Mouse (Mus musculus) spleen, postnatal 0 days (tissue): ENCODE measurements around the gene Gabrr2. TPM values are rescaled to one million over a fixed set of nuclear protein-coding genes. Genes with fewer than 3 reads are reported as not detected.

Source experiments
- polyA plus RNA-seq: library from polyadenylated mRNA; unstranded; fragments of >200 nt; fragmentation: Nextera tagmentation; extraction: Ambion mirVana; gene quantifications from 2 replicates; pipeline ENCODE4 v1.2.1, GENCODE M21; 2015

Gabrr2 gene
- polyA plus RNA-seq = not detected in 2 replicates

DNA sequence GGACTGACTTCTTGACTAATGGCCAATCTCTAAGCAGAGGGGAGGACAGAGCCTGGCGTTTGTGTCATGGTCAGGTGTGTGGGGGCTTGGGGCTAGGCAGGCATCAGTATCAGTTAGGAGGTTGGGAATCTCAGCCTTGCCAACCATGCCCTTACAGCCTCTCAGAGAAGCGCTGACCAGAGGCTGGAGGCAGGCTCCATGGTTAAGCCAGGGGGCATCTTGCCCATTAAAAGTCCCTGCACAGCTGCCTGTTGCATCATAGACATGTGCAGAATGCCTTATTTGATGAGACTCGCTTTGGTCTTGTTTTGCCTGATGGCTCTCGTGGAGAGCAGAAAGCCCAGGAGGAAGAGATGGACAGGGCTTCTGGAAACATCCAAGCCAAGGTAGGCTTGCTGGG lies at the start of gene Gabrr2:
Gabrr2 (plus strand) TSS at position 19 of the 400 bp plus-strand sequence.

DNA sequence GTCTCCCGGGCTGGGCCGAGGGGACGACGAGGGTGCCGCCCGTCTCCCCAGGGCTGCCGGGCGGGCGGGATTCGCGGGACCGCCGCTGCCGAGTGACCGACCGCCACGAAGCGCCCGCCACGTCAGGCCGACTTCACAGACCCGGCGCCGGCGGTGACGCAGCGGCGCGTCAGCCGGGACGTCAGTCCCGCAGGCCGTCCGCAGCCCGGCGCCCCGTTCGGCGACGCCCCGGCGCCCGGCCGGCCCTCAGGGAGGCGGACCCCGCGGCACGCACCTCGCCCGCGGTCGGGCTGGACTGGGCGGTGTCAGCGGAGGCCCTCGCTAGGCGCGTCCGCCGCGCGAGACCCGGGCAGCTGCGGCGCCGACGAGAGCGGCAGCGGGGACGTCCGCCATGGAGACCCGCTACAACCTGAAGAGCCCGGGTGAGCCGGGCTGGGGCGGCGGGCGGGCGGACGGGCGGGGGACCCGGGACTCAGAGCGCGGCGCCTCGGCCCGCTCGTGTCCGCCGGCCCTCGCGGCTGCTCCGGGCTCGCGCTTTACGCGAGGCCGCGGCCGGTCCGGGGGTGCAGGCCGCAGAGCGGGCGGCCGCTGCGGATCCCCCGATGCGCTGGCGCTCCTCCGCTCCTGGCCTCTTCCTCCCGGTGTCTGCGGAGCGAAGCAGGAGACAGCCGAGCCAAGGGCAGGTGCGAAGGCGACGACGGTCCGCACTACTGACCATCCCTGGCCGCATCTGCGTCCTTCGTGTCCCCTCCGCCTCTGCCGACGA lies 31.4 kb upstream of the Gabrr2 start, which contains the start of gene Ube2j1:
Ube2j1 (plus strand) TSS at position 222 of the 766 bp plus-strand sequence.

DNA sequence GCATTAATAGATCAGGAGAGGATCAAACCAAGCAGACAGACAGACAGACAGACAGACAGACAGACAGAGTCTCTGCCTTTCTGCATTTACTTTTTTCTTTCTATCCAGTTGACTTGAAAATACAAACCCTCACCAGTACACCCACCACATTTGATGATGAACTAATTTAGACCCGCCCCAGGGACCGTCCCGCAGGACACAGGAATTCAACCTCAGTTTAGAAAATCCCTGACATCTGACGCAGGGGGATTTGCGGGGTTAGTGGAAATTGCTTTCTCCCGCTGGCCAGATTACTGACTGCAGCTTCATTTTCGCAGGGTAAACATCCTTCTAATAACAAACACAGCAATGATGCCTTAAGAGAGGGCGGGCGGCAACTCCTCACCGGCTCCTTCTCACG lies 69.4 kb downstream of the Gabrr2 start, which contains the start of gene Gabrr1:
Gabrr1 (plus strand) TSS at position 301 of the 400 bp plus-strand sequence.

Other genes starting within 250 kb of the Gabrr2 start
- gene Ankrd6, start 112.2 kb upstream of the Gabrr2 start, polyA plus RNA-seq = 1.5 and 1.6 TPM in 2 replicates
- gene Rragd, start 80.0 kb upstream of the Gabrr2 start, polyA plus RNA-seq = 2.2 and 3.7 TPM in 2 replicates
- gene Ube2j1, start 31.6 kb upstream of the Gabrr2 start, polyA plus RNA-seq = 33.7 and 34.8 TPM in 2 replicates
- not detected in 2 replicates for gene Gabrr1, start 69.5 kb downstream of the Gabrr2 start, polyA plus RNA-seq
- 0.32 and 0.35 TPM in 2 replicates for gene Pm20d2, start 126.7 kb downstream of the Gabrr2 start, polyA plus RNA-seq
- 0.71 and 0.84 TPM in 2 replicates for gene Srsf12, start 146.0 kb downstream of the Gabrr2 start, polyA plus RNA-seq
- gene Pnrc1, start 227.2 kb downstream of the Gabrr2 start, polyA plus RNA-seq = 43.6 and 53.9 TPM in 2 replicates
- gene Rngtt, start 247.3 kb downstream of the Gabrr2 start, polyA plus RNA-seq = 15.3 and 16.3 TPM in 2 replicates